Mouse (Mus musculus) adrenal gland, adult (tissue): ENCODE measurements around the gene Ovol2.
A peak's percentile ranks its signal among the peaks of the same experiment; 100 is the strongest.
"Not testable (repeated sequence)": the region's sequence is repeated elsewhere in the genome, so short reads cannot be mapped to it uniquely, and the experiment has no call there.

Source experiments
- DNase-seq, 2 experiments: peaks; one replicate each; pipeline ENCODE4 v3.0.0; 2022 to 2023; ENCODE audit warnings: low spot score in 1 of 2; ENCODE audit not compliant: inconsistent age in 2 of 2

Ovol2 gene

DNA sequence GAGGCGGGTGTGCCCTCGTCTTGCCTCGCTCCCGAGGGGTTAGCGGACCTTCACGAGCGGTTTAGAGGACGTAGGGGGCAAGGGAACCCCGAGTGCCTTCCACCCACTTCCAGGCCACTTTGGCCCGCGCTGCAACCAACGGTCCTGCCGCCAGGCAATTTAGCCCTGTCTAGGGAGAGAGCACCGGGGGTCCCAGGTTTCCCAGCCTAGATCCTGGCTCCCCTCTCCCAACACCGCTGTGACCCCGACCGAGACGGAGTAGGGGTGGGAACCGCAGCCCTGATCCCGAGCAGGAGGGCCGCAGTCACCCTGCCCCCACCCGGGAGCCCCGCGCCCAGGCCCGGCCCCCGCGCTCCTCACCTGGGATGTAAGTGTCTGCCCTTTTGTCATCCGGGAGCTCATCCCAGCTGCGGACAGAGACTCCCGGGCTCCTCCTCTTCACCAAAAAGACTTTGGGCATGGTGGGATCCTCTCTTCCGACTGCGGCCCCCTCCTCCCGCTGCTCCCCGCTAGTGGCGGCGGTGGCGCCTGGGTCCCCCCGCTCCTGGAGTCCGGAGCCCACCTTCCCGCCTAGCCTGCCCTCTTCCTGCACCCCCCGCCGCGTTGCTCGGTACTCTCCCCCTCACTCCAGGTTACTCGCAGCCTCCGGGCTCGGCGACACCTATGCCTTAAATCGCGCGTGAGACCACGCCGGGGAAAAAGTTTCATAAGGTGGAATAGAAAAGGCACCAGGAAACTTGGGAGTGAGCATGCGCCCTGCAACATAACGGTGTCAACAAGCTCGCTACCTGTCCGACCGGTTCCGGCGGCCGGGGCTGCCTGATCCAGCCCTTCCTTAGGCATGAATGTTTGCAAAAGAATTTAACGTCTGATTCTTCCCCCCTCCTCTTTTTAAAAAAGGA, at the start of gene Ovol2:
Ovol2 (minus strand) TSS at position 746 of the 902 bp plus-strand sequence.
- peak in 1 of 2 experiments; percentile 36 for DNase-seq

DNA sequence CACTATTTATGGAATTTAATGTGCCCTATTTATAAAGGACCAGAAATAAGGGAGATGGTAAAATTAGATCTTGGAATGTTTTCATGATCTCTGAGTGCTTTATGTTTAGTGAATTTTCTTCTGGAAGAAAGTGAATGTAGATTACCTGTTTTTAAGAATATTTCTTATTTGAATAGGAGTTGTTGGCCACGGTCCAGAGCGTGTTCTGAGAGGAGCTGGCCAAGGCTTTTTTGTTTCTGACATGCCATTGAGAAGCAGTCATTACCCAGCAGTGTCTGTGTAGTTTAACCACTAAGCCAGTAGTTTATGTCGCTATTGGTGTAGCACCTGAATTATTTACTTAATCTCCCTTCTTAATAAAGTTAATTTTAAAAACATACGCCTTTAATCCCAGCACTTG, 49.8 kb upstream of the Ovol2 start:
- DNase-seq = no peak

DNA sequence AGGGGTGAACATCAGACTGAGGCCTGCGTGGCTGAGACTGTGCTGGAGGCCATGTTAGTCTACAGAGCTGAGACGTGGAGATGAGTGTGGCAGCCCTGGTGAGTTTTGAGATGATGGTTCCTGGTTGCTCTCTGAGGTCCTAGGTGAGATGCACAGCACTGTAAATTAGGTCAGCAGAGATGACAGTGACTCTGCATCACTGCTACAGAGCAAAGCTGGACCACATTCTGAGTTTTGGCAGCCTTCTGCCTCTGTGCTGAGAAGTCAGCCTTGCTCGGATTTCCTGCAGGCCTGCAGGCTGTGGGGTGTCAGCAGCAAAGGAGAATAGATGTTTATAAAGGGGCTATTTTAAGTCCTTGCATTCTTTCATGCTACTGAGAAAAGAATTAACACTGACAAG, 49.3 kb upstream of the Ovol2 start:
- DNase-seq = no peak

DNA sequence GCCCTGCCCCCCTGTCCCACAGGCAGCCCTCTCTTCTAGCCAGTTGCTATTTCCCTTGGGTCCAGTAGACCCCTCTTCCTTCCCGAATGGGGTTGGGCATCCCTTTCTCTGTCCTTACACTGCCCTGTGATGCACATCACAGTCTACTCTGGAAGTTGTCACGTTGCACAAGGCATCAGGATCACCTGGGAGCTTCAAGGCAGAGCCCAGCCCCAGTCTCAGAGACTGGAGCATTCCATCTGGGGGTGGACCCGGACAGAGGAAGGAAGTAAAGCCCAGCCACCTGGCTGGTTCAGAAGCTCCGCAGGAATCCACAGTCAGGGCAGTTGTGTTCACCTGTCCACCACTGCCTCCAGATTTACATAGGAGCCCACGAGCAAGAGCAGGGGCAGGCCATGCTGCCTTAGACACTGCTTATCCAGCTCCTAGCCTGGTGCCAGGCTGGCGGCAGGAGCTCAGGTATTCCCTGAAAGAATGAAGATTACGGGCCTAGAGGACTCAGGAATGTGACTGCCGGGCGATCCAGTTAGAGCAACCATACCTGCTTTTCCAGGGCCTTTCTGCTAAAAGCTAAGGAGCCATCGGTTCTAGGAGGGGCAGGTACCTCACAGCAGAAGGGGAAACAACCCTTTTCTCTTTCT, 43.2 kb upstream of the Ovol2 start:
- DNase-seq = no peak

DNA sequence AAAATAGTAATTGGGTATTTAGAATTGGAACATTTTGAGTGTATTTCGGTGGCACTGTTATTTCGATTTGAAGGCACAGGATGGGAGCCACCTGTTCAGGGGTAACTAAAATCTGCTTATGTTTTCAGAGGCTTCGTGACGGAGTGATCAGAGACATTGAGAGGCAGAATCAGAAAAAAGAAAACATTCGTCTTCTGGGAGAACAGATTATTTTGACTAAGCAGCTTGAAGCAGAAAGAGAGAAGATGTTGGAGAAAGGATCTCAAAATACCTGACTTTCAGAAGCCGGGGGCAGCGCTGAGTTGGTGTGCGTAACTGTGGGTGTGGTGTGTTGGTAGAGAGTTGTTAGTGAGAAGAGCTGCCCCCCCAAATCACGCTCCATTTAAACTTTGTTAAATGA, 41.1 kb upstream of the Ovol2 start:
- no peak for DNase-seq

DNA sequence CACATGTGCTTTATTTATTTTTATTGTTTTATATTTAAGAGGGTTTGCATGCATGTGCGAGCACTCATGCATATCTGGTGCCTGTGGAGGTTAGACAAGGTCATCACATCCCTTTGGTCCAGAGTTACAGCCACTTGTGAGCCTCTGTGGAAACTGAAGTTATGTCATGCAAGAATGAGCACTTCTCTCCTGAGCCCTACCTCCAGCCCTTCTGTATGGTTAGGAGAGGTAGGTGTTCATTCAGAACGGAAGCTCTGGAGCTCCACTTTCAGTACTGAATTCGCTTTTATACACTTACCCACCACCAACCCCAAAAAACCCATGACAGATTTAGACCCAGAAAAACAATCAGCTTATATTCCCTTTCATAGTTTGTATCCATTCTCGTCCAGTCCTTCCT, 39.6 kb upstream of the Ovol2 start:
- DNase-seq = no peak

DNA sequence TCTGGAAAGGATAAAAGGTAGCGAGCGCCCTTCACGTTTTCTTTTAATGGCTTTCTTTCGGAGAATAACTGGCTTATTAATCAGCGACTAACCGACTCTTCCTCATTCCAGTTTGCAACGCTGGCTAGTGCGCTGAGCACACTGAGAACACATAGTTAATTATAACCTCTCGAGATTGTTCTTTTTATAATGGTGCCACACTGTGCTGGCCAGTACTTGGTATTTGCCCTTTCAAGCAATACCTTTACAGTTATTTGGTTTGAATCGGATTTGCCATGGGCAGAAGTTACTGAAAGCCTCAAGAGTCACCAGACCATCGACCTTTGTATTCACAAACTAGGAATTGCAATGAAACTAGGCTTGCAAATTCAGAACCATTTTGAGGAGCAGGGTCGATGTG, 37.6 kb upstream of the Ovol2 start:
- DNase-seq = no peak

DNA sequence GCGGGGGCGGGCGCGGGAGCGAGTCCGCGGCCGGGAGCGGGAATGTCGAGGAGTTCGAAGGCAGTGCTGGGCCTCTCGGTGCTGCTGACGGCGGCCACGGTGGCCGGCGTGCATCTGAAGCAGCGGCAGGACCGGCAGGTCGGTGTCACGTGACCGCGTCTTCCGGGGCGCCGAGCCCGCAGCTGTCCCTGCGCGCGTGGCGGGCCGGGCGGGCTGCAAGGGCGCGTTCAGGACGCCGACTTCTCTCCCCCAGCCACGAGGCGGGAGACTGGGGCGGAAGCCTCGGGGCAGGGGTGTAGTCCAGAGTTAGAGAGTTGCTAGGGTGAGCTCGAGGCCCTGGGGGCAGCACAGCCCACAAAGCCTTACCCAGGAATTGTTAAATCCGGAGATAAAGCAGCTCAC, 37.1 kb upstream of the Ovol2 start:
- peak in 1 of 2 experiments; percentile 96 for DNase-seq

DNA sequence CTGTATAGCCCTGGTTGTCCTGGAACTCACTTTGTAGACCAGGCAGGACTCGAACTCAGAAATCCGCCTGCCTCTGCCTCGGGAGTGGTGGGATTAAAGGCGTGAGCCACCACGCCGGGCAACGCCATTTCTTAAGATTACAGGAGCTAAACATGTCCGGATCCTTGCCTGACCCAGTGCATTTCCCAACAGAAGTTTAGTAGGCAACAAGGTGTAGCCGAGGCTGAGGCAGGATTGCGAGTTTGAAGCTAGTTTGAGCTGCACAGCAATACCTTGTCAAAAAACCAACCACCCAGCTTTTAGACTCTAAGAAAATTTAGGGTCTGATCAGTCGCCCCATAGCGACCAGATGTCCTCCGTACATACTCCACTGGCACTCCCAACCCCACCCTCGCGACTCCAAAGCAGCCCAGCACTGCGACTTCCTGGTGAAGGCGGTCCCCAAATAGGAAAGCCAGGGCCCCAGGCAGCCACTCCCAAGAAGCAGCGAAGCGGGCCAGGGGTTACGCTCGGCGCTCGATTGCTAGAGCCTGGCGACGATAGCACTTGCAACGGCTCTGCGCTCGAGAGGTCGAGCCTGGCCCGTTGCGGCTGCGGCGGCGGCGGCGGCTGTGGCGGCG, 36.6 kb upstream of the Ovol2 start, which contains the start of the genes Kat14 and Pet117:
Kat14 (plus strand) TSS at position 584 of the 620 bp plus-strand sequence.
Pet117 (plus strand) TSS at position 597 of the 620 bp plus-strand sequence.
- peak; percentile 95 to 98 for DNase-seq

DNA sequence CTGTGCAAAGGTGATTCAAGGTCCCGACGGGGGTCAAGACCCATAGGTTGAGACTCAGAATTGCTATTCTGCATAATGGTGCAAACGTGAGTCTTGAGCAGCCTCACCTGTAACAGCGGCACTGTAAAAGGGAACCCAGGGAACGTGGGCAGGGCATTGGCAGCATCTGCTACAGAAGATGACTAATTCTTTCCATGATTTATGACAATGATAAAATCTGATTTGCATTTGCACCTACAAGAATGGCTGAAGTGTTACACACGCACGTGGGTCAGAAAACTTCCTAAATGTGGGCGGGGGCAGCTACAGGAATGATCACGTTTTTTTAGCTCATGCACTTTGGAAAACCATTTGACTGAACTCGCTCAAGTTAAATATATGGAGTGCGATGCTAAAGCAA, 20.9 kb upstream of the Ovol2 start:
- DNase-seq = no peak

DNA sequence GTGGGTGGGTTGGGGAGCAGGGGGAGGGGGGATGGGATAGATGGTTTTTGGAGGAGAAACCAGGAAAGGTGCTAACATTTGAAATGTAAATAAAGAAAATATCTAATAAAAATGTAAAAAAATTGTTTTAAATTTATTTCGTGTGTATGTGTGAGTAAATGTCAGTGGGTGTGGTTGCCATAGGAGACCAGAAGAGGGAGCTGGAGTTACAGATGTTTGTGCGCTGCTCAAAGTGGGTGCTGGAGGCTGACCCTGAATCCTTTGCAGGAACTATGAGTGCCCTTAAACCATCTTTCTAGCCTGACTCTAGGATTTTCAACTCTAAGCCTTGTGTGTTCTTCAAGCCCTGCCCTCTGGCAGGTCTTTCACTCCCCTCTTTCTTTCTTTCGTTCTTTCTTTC, 16.6 kb upstream of the Ovol2 start:
- DNase-seq = no peak

DNA sequence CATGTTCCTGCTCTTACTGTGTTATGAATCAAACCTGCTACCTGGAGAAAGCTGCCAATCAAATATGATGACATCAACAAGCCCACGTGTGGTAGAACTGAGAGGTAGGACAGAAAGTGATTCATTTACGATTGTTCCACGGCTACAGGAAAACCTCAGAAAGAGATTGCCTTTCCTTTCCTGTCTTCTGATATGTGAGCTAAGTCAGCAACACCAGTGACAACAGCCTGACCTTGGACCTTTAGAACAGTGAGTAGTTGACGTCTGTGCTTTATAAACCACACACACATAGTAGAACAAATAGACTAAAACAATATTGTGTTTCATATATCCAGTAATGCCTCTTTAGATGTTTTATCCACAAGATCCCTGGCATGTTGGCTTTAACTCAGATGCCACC, 11.2 kb upstream of the Ovol2 start:
- no peak for DNase-seq

DNA sequence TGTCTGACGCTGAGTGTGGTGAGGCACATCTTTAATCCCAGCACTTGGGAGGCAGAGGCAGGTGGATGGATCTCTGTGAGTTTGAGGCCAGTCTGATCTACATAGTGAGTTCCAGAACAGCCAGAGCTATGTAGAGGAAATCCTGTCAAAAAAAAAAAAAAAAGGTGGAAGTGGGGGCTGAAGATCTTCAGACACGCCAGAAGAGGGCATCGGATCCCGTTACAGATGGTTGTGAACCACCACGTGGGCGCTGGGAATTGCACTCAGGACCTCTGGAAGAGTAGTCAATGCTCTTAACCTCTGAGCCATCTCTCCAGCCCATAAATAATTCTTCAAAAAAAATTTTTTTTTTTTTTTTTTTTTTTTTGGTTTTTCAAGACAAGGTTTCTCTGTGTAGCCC, 6.2 kb upstream of the Ovol2 start:
- DNase-seq = not testable (repeated sequence)

DNA sequence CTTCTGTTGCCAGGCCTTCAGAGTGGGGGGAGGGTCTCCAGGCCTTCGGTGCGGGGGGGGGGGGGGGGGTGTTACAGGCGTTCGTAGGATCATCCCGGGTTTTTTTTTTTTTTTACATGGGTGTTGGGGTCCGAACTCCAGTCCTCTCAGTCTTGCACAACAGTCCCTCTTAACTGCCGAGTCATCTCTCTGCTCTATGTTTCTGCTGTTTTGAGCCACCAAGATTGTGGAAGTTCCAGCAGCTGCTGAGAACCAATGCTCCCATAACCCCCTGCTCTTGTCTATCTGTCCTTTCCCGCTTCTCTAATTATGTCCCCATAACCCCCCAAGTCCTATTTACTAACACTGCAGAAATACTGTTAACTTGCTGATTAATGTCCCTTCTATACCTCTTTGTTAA, 5.8 kb upstream of the Ovol2 start:
- DNase-seq = no peak

DNA sequence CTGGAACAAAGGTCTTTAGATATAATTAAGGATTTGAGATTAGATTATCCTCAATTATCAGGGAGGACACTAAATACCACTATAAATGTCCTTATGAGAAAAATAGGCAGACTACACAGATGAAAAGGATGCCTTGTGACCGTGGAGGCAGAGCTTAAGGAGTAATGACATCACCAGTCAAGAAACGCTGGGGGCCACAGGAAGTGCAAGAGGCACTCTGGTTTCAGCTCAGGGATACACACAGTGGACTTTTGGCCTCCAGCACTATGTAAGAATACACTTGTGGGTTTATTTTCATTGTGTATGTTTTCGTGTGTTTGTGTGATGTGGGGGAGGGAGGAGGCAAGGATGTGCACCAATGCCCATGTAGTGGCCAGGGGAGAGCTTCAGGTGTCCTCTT, 5.3 kb upstream of the Ovol2 start:
- no peak for DNase-seq

DNA sequence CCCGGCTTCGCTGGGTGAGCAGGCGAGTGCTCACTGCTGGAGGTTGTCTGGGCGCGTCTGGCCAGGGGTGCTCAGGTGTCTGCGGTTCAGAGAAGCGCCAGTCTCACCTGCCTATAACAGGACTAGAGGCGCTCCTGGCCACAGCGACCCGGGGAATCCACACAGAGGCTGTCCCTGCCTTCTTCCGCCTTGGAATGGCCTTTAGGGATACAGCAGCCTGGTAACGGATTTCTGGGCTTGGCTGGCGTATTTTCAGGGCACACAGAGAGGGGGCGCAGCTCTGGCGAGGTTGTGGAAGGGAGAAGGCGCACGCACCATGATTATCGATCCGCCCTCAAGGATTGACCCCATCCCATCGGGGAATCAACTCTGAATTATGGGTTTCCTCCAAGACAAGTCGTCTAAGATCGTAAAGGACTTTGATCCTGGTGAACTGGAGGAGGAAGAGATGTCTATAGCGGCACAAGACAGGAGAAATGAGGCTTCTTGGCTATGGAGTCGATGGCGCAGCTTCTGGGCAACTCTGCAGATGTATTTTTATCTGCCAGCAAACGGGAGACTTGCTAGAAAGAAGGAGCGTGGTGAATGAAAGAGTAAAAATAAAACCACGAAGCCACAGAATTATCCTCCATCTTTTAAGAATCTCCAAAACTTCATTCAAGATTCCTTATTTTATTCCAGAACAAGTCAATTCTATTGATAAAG, 1.3 kb upstream of the Ovol2 start:
- DNase-seq = peak in 1 of 2 experiments; percentile 37

DNA sequence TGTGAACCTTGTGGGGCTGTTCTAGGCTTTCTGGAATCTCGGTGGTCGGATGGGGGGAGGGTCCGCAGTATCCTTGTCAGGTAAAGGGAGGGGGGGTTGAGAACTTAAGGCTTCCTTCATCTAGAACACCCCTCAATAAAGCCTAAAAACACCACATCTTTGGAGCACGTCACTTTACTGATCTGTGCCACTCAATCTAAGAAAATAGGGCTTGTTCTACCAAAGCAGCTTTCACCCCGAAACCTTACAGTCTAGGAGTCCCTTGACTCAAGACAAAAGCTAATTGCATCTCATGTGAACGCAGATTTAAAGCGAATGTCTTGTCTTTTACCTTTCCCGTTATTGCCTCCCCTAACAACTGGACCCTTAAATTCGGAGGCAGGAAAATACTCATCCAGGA, 540 bp upstream of the Ovol2 start:
- DNase-seq = no peak

DNA sequence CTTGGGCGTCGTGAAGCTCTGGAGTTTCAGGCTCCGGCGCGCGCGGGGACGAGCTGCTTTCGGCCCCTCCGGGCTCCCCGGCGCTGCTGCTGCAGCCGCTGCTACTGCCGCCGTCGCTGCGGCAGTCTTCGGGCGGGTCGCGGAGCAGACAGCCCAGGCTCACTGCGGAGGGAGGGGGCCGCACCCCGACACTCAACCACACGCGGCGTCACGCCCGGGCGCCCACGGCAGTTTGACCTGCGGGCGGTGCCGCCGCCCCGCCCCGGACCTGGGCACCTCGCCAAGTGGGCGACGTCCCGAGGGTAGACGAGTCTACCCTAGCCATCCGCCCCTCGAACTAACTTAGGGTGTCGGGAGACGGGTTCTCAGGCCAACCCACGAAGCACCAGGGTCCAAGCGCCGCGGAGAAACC, 980 bp downstream of the Ovol2 start:
- no peak for DNase-seq

DNA sequence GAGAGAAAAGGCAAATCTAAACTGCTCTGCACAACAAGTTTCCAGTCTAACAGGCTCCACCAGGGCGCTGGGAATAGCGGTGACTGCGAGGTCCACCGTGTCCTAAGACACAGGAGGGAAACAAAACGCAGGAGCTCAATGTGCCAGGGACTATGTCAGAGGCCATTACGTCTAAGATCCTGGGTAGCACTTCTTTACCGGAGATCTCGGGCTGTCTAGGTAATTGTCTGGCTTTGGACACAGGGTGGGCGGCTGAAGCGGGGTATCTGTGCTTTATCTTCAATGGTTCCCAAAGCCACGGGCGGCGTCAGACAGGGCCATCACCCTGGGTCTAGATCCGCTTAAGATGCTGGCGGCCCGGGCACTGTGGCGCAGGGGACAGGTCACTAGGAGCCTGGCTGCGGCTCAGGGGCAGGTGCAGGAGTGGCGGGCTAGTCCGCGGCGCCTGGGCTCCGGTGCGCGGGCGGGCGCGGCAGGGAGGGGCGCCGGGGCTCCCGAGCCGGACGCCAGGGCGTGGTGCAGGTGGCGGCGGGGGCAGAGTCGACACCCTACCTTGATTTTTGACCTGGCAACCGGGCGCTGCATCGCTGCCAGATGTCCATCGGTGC, 1.5 kb downstream of the Ovol2 start:
- DNase-seq = peak in 1 of 2 experiments; percentile 37

DNA sequence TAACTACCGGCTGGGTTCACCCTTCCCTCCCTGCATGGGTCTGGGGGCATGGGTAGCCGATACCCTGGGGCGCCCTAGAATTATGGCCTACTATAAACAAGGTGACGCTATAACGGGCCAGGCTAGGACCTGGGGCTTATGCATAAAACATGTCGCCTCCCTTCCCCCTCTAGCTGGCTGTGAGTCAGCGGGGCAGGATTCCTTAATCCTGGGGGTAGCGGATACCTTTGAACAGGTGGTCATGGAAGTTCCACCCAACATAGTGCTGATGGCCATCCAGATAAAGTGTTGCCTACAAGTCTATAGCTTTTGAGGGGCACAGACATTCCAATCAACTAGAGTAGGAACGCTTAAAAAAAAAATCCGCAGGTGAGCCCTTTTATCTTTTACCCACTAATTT, 2.0 kb downstream of the Ovol2 start:
- no peak for DNase-seq

DNA sequence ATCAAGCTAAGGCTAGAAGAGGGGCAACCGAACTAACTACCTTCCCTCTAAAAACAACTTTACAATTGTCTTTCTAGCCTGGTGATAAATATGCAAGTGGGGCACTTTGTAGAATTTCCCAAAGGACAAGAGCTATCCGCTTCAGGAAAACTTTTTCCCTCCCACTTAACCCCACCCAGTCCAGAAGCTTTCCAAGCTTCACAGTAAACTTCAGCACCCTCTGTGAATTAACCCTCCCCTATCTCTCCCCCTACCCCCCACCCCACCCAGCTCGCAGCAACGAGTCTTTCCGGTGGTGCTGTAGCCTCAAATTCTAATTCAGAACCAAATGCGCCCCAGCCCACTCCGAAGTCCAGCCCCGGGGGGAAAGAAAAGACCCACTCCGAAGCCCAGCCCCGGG, 2.5 kb downstream of the Ovol2 start:
- no peak for DNase-seq
